Mouse (Mus musculus) C2C12 (cell line): Measurements from ENCODE around the gene Nob1.

Experiments
- CTCF ChIP-seq: IDR thresholded peaks from one replicate; pipeline ENCODE4 v1.5.1; 2011; ENCODE audit not compliant: control insufficient read depth, insufficient read depth, insufficient read length
- USF1 ChIP-seq: IDR thresholded peaks from one replicate; pipeline ENCODE4 v1.6.1; 2011; ENCODE audit warnings: low read depth, mild to moderate bottlenecking, control low read depth, moderate library complexity

DNA sequence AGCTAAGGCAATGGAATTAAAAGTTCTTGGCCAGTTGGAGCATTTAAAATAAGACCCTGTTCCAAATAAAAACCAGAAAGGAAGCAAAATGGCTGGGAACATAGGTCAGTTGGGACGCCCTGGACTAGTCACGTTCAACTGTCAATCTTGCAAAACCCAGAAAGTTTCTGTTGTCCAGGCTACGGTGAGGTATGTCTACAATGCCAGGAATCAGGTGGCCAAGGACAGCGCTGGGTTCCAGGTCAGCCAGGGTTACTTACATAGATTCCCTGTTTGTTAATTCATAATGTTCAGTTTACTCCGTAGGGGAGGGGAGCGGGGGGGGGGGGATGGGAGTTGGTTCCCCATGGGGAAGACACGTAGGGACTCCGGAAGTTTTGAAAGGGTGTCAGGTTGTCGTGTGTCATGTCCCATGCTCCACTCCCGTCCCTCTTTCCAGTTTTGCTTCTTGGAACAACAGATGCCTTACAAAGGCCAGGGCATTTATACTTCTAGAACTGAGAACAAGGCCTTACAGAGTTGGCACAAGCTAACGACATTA, 10.6 kb upstream of the Nob1 start:
- TF ChIP-seq CTCF (no peak), USF1 (no peak)
